Mouse (Mus musculus): ENCODE results near the gene Cela2a. TPM values are rescaled to one million over a fixed set of nuclear protein-coding genes. Genes with fewer than 3 reads are reported as not detected.

The Cela2a gene
- polyA plus RNA-seq, 1 experiment: 124 TPM

DNA sequence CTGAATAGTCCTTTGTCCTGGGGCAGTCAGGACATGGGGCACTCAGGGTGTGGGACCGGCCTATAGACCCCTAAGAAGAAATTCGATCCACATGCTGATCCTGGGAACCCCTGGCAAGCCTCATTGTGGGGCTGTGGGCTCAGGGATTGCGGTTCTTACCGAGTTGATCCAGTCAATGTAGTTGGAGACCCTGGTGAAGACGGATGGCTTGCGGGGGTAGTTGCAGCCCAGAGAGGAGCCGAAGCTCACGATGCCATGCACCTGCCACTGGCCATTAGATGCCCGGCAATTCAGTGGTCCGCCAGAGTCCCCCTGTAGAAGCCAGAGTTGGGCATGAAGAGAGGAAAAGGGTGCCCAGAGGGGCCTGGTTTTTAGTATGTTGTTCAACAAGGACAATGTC, 8.3 kb downstream of the Cela2a start:
- Histone ChIP-seq H3K27me3 (ENCODE audit: control insufficient read depth, insufficient read depth, low read length) (no peaks in the 10 kb centered on the region), H3K4me3 (ENCODE audit: low read depth, low read length) (no peak overlapping the region), H3K4me1 (ENCODE audit: control insufficient read depth, insufficient read depth, insufficient read length, low read length) (no peaks in the 10 kb centered on the region), H3K27ac (ENCODE audit: insufficient read depth, low read depth, low read length) (no peak overlapping the region), H3K36me3 (ENCODE audit: control insufficient read depth, insufficient read depth, low read length) (peaks cover 25% of the 10 kb centered on the region)
- 85% methylated on average over 10 of the region's 10 CpGs for WGBS
- TF ChIP-seq CTCF (IDR thresholded peaks at IDR 0.05; ENCODE audit: extremely low read depth, insufficient read length, insufficient replicate concordance, low read depth, low read length): no peak
- no peak for TF ChIP-seq POLR2A (IDR thresholded peaks at IDR 0.05; ENCODE audit: low read depth, low read length)

DNA sequence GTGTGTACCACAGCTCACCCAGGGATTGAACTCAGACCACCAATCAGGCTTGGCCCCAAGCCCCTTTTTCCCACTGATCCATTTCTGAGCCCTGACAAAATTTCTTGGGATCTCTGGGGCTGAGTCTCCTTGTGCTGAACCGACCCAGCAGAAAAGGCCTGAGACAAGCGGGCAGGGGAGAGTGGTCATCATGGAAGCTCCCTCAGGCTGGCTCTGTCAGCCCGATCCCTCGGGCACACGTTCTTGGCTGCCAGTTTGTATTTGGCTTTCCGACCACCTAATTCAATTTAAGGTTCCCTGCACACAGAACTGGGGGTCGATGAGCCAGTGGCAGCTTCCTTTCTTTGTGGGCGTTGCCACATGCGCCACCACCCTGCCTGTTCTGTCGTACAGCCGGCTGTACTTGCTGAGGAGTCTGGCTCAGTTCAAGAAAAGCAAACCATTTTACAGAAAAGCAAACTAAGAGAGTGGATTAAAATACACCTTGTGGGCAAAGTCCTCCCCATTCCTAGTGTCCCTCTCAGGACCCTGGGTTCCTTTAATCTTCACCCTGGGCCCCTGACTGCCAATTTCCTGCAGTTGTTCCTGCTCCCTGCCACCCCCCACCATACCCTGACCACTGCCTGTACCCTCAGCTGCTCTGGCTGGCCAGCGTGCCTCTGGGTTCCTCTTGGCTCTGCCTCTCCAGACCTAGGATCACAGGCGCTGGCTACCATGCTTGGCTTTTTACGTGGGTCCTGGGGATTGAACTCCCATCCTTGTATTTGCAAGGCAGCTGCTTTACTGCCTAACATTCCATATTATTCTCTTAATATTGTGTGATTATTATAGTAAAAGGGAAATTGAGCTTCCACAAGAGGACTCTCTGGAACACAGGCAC, 8.9 kb downstream of the Cela2a start:
- WGBS: 59% methylated on average over 14 of the region's 14 CpGs
- no peaks in the 10 kb centered on the region for H3K4me1 ChIP-seq (ENCODE audit: control insufficient read depth, insufficient read depth, insufficient read length, low read length)
- TF ChIP-seq CTCF (IDR thresholded peaks at IDR 0.05; ENCODE audit: extremely low read depth, insufficient read length, insufficient replicate concordance, low read depth, low read length) (no peak), POLR2A (IDR thresholded peaks at IDR 0.05; ENCODE audit: low read depth, low read length) (no peak)

DNA sequence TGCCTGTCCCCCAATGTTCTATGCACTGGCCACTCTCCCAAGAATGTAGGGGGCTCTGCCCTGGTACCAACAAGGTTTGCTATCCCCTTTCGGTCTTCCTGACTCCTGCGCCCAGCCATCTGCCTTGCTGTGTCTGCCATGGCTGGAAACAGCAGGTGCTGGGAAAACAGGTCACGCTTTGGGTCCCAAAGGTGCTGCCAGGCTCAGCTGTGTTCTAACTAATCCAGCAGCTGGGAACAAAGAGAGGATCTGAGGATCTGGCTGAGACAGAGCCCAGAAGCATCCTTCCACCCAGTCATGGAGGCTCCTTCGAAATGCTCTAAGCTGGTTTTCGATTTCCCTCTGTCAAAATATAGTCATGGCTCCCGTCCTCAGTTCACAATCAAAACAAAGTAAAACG, 9.7 kb downstream of the Cela2a start:
- no peaks in the 10 kb centered on the region for H3K4me1 ChIP-seq (ENCODE audit: control insufficient read depth, insufficient read depth, insufficient read length, low read length)
- 88% methylated on average over 7 of the region's 7 CpGs for WGBS
- no peak overlapping the region for H3K4me3 ChIP-seq (ENCODE audit: low read depth, low read length)
- no peak for TF ChIP-seq CTCF (IDR thresholded peaks at IDR 0.05; ENCODE audit: extremely low read depth, insufficient read length, insufficient replicate concordance, low read depth, low read length)
- TF ChIP-seq POLR2A (IDR thresholded peaks at IDR 0.05; ENCODE audit: low read depth, low read length): no peak
- no peak overlapping the region for H3K27ac ChIP-seq (ENCODE audit: insufficient read depth, low read depth, low read length)
- no peaks in the 10 kb centered on the region for H3K27me3 ChIP-seq (ENCODE audit: control insufficient read depth, insufficient read depth, low read length)
- H3K36me3 ChIP-seq (ENCODE audit: control insufficient read depth, insufficient read depth, low read length): peaks cover 39% of the 10 kb centered on the region

More for the DNA sequence above, 8.9 kb downstream of the Cela2a start:
- Histone ChIP-seq H3K27ac (ENCODE audit: insufficient read depth, low read depth, low read length) (no peak overlapping the region), H3K4me3 (ENCODE audit: low read depth, low read length) (no peak overlapping the region), H3K36me3 (ENCODE audit: control insufficient read depth, insufficient read depth, low read length) (peaks cover 32% of the 10 kb centered on the region), H3K27me3 (ENCODE audit: control insufficient read depth, insufficient read depth, low read length) (no peaks in the 10 kb centered on the region)

DNA sequence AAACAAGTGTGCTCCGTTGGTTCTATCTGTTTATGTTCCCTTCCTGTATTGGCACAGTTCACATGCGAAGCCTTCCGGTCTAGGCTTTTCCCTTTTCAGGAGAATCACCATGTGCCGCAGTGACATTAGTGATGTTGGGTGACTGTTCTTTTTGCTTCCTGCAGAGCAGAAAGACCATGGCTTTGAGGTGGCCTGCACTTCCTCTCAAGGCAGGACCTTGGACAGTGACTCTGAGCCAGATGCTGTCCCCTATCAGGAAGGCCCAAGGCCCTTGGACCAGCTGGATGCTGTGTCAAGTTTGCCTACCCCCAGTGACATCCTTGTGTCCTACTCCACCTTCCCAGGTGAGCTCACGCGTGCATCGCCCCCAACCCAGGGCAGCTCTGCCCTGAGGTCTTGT, 14.6 kb downstream of the Cela2a start:
- H3K4me1 ChIP-seq (ENCODE audit: control insufficient read depth, insufficient read depth, insufficient read length, low read length): no peaks in the 10 kb centered on the region
- H3K27me3 ChIP-seq (ENCODE audit: control insufficient read depth, insufficient read depth, low read length): no peaks in the 10 kb centered on the region
- WGBS: 96% methylated on average over 7 of the region's 7 CpGs
- peaks cover 75% of the 10 kb centered on the region for H3K36me3 ChIP-seq (ENCODE audit: control insufficient read depth, insufficient read depth, low read length)
- no peak overlapping the region for H3K27ac ChIP-seq (ENCODE audit: insufficient read depth, low read depth, low read length)
- H3K4me3 ChIP-seq (ENCODE audit: low read depth, low read length): no peak overlapping the region
- TF ChIP-seq POLR2A (IDR thresholded peaks at IDR 0.05; ENCODE audit: low read depth, low read length) (no peak), CTCF (IDR thresholded peaks at IDR 0.05; ENCODE audit: extremely low read depth, insufficient read length, insufficient replicate concordance, low read depth, low read length) (no peak)

DNA sequence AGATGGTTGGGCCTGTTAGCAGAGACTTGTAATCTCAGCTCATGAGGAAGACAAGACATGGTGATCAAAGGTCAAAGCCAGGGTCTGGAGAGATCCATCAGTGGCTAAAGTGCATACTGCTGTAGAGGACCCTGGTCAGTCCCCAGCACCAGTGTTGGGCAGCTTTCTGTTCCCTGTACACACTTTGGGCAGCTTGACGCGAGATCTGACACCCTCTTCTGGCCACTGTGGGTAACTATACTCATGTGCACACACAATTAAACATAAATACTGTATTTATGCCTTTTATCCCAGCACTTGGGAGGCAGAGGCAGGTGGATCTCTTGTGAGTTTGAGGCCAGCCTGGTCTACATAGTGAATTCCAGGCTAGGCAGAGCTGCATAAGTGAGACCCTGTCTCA, 15.0 kb downstream of the Cela2a start:
- H3K4me3 ChIP-seq (ENCODE audit: low read depth, low read length): no peak overlapping the region
- TF ChIP-seq POLR2A (IDR thresholded peaks at IDR 0.05; ENCODE audit: low read depth, low read length): no peak
- no peak for TF ChIP-seq CTCF (IDR thresholded peaks at IDR 0.05; ENCODE audit: extremely low read depth, insufficient read length, insufficient replicate concordance, low read depth, low read length)
- 97% methylated on average over 2 of the region's 2 CpGs for WGBS
- no peaks in the 10 kb centered on the region for H3K4me1 ChIP-seq (ENCODE audit: control insufficient read depth, insufficient read depth, insufficient read length, low read length)
- no peak overlapping the region for H3K27ac ChIP-seq (ENCODE audit: insufficient read depth, low read depth, low read length)
- H3K36me3 ChIP-seq (ENCODE audit: control insufficient read depth, insufficient read depth, low read length): peaks cover 78% of the 10 kb centered on the region
- H3K27me3 ChIP-seq (ENCODE audit: control insufficient read depth, insufficient read depth, low read length): no peaks in the 10 kb centered on the region

DNA sequence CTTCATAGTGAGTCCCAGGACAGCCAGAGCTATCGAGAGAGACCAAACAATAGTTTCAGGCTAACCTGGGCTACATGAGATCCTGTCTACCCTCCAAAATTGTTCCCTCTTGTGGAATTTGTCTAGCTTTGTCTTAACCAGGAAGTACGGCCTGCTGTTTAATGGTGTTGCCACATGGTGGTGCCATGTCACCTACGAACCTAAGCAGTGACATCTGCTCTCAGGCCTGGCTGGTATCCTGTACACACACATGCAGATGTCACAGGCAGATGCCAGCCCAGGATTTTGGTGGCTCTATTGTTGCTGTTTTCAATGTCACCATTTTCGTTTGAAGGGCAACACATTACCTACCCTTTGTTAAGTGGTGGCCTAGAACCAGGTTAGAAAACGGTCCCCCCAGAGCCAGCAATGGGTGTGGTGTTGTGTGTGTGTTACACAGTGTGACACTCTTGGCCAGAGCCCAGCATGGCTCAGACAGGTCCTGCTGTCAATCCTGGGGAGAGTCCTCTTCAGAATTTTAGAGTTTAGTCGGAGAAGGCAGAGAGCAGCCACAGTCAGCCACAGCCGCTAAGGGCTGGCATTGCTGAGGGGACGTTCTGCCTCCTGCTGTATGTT, 16.0 kb downstream of the Cela2a start:
- Histone ChIP-seq H3K27ac (ENCODE audit: insufficient read depth, low read depth, low read length) (no peak overlapping the region), H3K36me3 (ENCODE audit: control insufficient read depth, insufficient read depth, low read length) (peaks cover 81% of the 10 kb centered on the region), H3K4me1 (ENCODE audit: control insufficient read depth, insufficient read depth, insufficient read length, low read length) (no peaks in the 10 kb centered on the region), H3K27me3 (ENCODE audit: control insufficient read depth, insufficient read depth, low read length) (no peaks in the 10 kb centered on the region), H3K4me3 (ENCODE audit: low read depth, low read length) (no peak overlapping the region)
- TF ChIP-seq CTCF (IDR thresholded peaks at IDR 0.05; ENCODE audit: extremely low read depth, insufficient read length, insufficient replicate concordance, low read depth, low read length) (peak; percentile 66; the same call in 1 of the 2 replicates), POLR2A (IDR thresholded peaks at IDR 0.05; ENCODE audit: low read depth, low read length) (no peak)
- 70% methylated on average over 8 of the region's 8 CpGs for WGBS

DNA sequence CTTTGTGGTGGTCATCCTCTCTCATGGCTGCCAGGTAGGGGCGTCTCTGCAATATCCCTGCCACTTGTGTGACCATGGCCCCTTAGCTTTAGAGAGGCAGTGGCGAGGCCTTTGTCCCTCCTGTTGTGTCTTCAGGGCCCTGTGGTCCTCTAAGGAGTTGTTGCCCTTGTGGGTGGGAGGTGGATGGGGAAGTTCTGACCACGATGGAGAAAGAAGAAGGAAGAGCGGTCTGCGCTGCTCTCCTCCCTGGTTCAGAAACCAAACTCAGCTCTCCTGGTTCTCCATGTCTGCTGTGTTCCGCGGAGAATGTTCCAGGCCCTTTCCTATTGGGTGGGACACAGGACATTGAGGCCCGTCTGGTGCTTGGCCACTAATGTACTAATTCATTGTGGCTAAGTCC, 20.1 kb downstream of the Cela2a start:
- Histone ChIP-seq H3K4me3 (ENCODE audit: low read depth, low read length) (no peak overlapping the region), H3K27me3 (ENCODE audit: control insufficient read depth, insufficient read depth, low read length) (no peaks in the 10 kb centered on the region), H3K4me1 (ENCODE audit: control insufficient read depth, insufficient read depth, insufficient read length, low read length) (no peaks in the 10 kb centered on the region), H3K27ac (ENCODE audit: insufficient read depth, low read depth, low read length) (no peak overlapping the region), H3K36me3 (ENCODE audit: control insufficient read depth, insufficient read depth, low read length) (peaks cover 54% of the 10 kb centered on the region)
- WGBS: 96% methylated on average over 8 of the region's 8 CpGs
- no peak for TF ChIP-seq CTCF (IDR thresholded peaks at IDR 0.05; ENCODE audit: extremely low read depth, insufficient read length, insufficient replicate concordance, low read depth, low read length)
- TF ChIP-seq POLR2A (IDR thresholded peaks at IDR 0.05; ENCODE audit: low read depth, low read length): no peak
